17 mouse cellular contexts compared by ENCODE assay signal in the genomic region with DNA sequence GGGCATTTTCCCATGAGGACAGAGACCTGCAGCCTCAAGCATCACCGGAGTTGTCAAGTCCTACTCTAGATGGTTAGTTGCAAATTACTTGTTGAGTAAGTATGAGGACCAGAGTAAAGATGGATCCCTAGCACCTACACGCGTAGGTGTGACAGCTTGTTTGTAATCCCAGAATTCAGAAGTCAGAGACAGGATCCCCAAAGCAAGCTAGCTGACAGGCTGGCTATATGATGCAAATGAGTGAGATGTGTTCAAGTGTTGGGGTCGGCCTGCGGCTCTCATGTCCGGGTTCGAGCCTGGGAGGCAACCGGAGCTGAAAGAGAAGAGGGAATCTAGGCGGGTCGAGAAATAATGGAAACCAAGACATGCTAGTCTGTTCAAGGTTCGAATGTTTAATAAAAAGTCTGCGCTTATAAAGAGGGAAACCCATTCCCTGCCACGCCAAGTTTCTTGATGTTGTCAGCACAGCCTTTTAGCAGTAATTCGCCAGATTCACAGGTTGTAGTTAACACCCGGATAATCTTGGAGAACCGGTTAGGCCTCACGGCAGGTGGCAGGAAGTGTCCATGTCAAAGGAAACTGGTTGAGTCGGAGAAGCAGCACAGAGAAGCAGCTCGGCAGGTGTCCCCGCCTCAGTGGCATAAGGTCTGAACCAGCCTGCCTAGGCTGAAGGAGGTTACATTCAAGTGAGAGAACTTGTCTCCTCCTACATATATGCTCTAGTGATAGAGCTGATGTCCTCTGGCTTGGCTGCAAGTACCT. TPM values are rescaled to one million over a fixed set of nuclear protein-coding genes. Genes with fewer than 3 reads are reported as not detected.
DNase-seq lines count a peak whose midpoint lies in the region; ATAC-seq and TF ChIP-seq lines count a peak whose summit lies in the region.
"Had no signal": no experiment of that assay in that cellular context is flagged by ENCODE, and none has a peak within 500 bp of the region (broad histone marks: within the 10 kb centered on the region; RNA-seq: fewer than 3 reads in every experiment).

No protein-coding gene starts in this region.

- WGBS in lung, embryonic 14.5 days, result 41% methylated on average over 20 of the region's 20 CpGs
- 35% methylated on average over 20 of the region's 20 CpGs for WGBS in embryonic facial prominence, embryonic 15.5 days
- 74% methylated on average over 20 of the region's 20 CpGs for WGBS in liver, embryonic 12.5 days (ENCODE audit: insufficient replicate concordance)

- H3K4me2 ChIP-seq in lung, embryonic 14.5 days, result no peak overlapping the region
- no peak overlapping the region for H3K4me2 ChIP-seq in embryonic facial prominence, embryonic 15.5 days (replicated peaks)
- H3K4me2 ChIP-seq in liver, embryonic 12.5 days, result no peak overlapping the region
- H3K4me2 ChIP-seq: hindbrain, embryonic 15.5 days; liver, embryonic 11.5 days; midbrain, embryonic 11.5 days had no signal

- no peak overlapping the region for H3K9ac ChIP-seq in lung, embryonic 14.5 days
- H3K9ac ChIP-seq in embryonic facial prominence, embryonic 15.5 days, result no peak overlapping the region
- no peak overlapping the region for H3K9ac ChIP-seq in liver, embryonic 12.5 days
- H3K9ac ChIP-seq: forebrain, postnatal 0 days; hindbrain, embryonic 15.5 days had no signal

- peak overlapping the region; percentile 73 for H3K27ac ChIP-seq in gastrocnemius, adult 2 months
- no peak overlapping the region for H3K27ac ChIP-seq in lung, embryonic 14.5 days (ENCODE audit: low read depth)
- 0 out of 2 replicates have a peak overlapping the region, but pooled peaks have one; percentile 34 for H3K27ac ChIP-seq in embryonic facial prominence, embryonic 15.5 days (replicated peaks)
- H3K27ac ChIP-seq in liver, embryonic 12.5 days, result no peak overlapping the region
- H3K27ac ChIP-seq: hindbrain, embryonic 15.5 days had no signal

- H3K36me3 ChIP-seq in lung, embryonic 14.5 days (ENCODE audit: insufficient read depth), result peaks cover 88% of the 10 kb centered on the region
- peaks cover 78% of the 10 kb centered on the region for H3K36me3 ChIP-seq in embryonic facial prominence, embryonic 15.5 days
- H3K36me3 ChIP-seq in liver, embryonic 12.5 days, result peaks cover 94% of the 10 kb centered on the region

- H3K27me3 ChIP-seq in lung, embryonic 14.5 days (ENCODE audit: insufficient read depth, low read length), result no peaks in the 10 kb centered on the region
- H3K27me3 ChIP-seq in embryonic facial prominence, embryonic 15.5 days, result no peaks in the 10 kb centered on the region
- H3K27me3 ChIP-seq in liver, embryonic 12.5 days (replicated peaks), result no peaks in the 10 kb centered on the region
- H3K27me3 ChIP-seq: hindbrain, embryonic 15.5 days had no signal

- no peaks in the 10 kb centered on the region for H3K9me3 ChIP-seq in lung, embryonic 14.5 days (ENCODE audit: low read depth, low read length)
- H3K9me3 ChIP-seq in embryonic facial prominence, embryonic 15.5 days (replicated peaks), result no peaks in the 10 kb centered on the region
- no peaks in the 10 kb centered on the region for H3K9me3 ChIP-seq in liver, embryonic 12.5 days (replicated peaks)
- H3K9me3 ChIP-seq: hindbrain, embryonic 15.5 days had no signal

- no peak overlapping the region for H3K4me3 ChIP-seq in gastrocnemius, adult 2 months
- no peak overlapping the region for H3K4me3 ChIP-seq in lung, embryonic 14.5 days (ENCODE audit: low read depth, low read length)
- no peak overlapping the region for H3K4me3 ChIP-seq in embryonic facial prominence, embryonic 15.5 days (replicated peaks)
- no peak overlapping the region for H3K4me3 ChIP-seq in liver, embryonic 12.5 days
- H3K4me3 ChIP-seq: hindbrain, embryonic 15.5 days had no signal

- TF ChIP-seq CTCF in gastrocnemius, adult 2 months (IDR thresholded peaks at IDR 0.05), result no peak
- TF ChIP-seq CTCF in lung, embryonic 14.5 days (IDR thresholded peaks at IDR 0.05; ENCODE audit: low read depth), result no peak

- intact Hi-C loops in gastrocnemius, adult 2 months (cut with DNase I), result no loop called here

- ATAC-seq in lung, embryonic 14.5 days (ENCODE audit: insufficient read depth), result no peak
- ATAC-seq in embryonic facial prominence, embryonic 15.5 days (ENCODE audit: insufficient number of reproducible peaks, low FRiP score, low TSS enrichment, low read depth), result no peak
- ATAC-seq in liver, embryonic 12.5 days, result no peak
- ATAC-seq: forebrain, postnatal 0 days; lung, postnatal 0 days had no signal

- no peak for DNase-seq in gastrocnemius, adult 2 months
- no peak for DNase-seq in gastrocnemius, adult 18-20 months (ENCODE audit: low spot score)
- DNase-seq in lung, embryonic 14.5 days, result peak; percentile 35
- no peak for DNase-seq in lung, postnatal 10 days
- no peak for DNase-seq in kidney, postnatal 25 days
- DNase-seq in ovary, postnatal 36 days (ENCODE audit: low spot score), result no peak
- DNase-seq: adrenal gland, postnatal 25 days; cerebellum, postnatal 25 days; forebrain, postnatal 0 days had no signal

- H3K4me1 ChIP-seq in lung, embryonic 14.5 days (ENCODE audit: insufficient read depth), result no peaks in the 10 kb centered on the region
- peaks cover 9% of the 10 kb centered on the region for H3K4me1 ChIP-seq in embryonic facial prominence, embryonic 15.5 days
- peaks cover 9% of the 10 kb centered on the region; the same call in 1 of the 2 replicates for H3K4me1 ChIP-seq in liver, embryonic 12.5 days
- H3K4me1 ChIP-seq: hindbrain, embryonic 15.5 days had no signal

RNA-seq across cellular contexts. Expression of a gene that starts 18.1 kb away (rescaled TPM):
- 100 to 1,000 TPM; 340 to 569 TPM for total RNA-seq in gastrocnemius, adult 2 months (2021)
- total RNA-seq in gastrocnemius, adult 18-20 months (2021), result 100 to 1,000 TPM; 403 to 518 TPM
- 124 and 128 TPM in 2 replicates for polyA plus RNA-seq in lung, embryonic 14.5 days (2014; fragmentation: Nextera tagmentation; extraction: Ambion mirVana)
- polyA plus RNA-seq in embryonic facial prominence, embryonic 15.5 days (2015; fragmentation: Nextera tagmentation; extraction: Ambion mirVana), result 128 and 140 TPM in 2 replicates
- 113 and 116 TPM in 2 replicates for polyA plus RNA-seq in liver, embryonic 12.5 days (2016; fragmentation: Nextera tagmentation; extraction: Ambion mirVana)

RNA-seq across cellular contexts. Expression of a gene that starts 18.1 kb away (rescaled TPM):
- 100 to 1,000 TPM; 261 to 470 TPM for total RNA-seq in gastrocnemius, adult 2 months (2021)
- total RNA-seq in gastrocnemius, adult 18-20 months (2021), result 100 to 1,000 TPM; 326 to 396 TPM
- 118 and 124 TPM in 2 replicates for polyA plus RNA-seq in lung, embryonic 14.5 days (2014; fragmentation: Nextera tagmentation; extraction: Ambion mirVana)
- 123 TPM in 2 replicates for polyA plus RNA-seq in embryonic facial prominence, embryonic 15.5 days (2015; fragmentation: Nextera tagmentation; extraction: Ambion mirVana)
- 92.2 and 103 TPM in 2 replicates for polyA plus RNA-seq in liver, embryonic 12.5 days (2016; fragmentation: Nextera tagmentation; extraction: Ambion mirVana)

RNA-seq across cellular contexts. Expression of a gene that starts 32.4 kb away (rescaled TPM):
- total RNA-seq in gastrocnemius, adult 2 months (2021), result not detected
- total RNA-seq in gastrocnemius, adult 18-20 months (2021), result not detected
- 0.11 and 0.20 TPM in 2 replicates for polyA plus RNA-seq in lung, embryonic 14.5 days (2014; fragmentation: Nextera tagmentation; extraction: Ambion mirVana)
- polyA plus RNA-seq in embryonic facial prominence, embryonic 15.5 days (2015; fragmentation: Nextera tagmentation; extraction: Ambion mirVana), result 0.16 TPM in 1 of 2 replicates, not detected in the other
- not detected in 2 replicates for polyA plus RNA-seq in liver, embryonic 12.5 days (2016; fragmentation: Nextera tagmentation; extraction: Ambion mirVana)
- total RNA-seq: adrenal gland, postnatal 25 days; forebrain, postnatal 0 days; layer of hippocampus, adult 18-20 months; neutrophil, adult 5-6 weeks had no signal
- polyA plus RNA-seq: forebrain, postnatal 0 days; hindbrain, embryonic 15.5 days; liver, embryonic 11.5 days; midbrain, embryonic 11.5 days had no signal

RNA-seq across cellular contexts. Expression of a gene that starts 59.3 kb away (rescaled TPM):
- 10 to 100 TPM in 1 of 2 experiments, 1 to 10 TPM in 1; 8.3 to 11.4 TPM for total RNA-seq in gastrocnemius, adult 2 months (2021)
- 1 to 10 TPM; 8.3 to 9.1 TPM for total RNA-seq in gastrocnemius, adult 18-20 months (2021)
- polyA plus RNA-seq in lung, embryonic 14.5 days (2014; fragmentation: Nextera tagmentation; extraction: Ambion mirVana), result 18.9 and 19.2 TPM in 2 replicates
- polyA plus RNA-seq in embryonic facial prominence, embryonic 15.5 days (2015; fragmentation: Nextera tagmentation; extraction: Ambion mirVana), result 16.0 and 17.5 TPM in 2 replicates
- 20.2 and 22.0 TPM in 2 replicates for polyA plus RNA-seq in liver, embryonic 12.5 days (2016; fragmentation: Nextera tagmentation; extraction: Ambion mirVana)

Comparison
In these comparisons a context has a peak if more than half of its experiments do, and no peak if none do; other contexts are left out.
1. H3K27ac ChIP-seq: peak in gastrocnemius, adult 2 months (single experiment) and embryonic facial prominence, embryonic 15.5 days (single experiment); none in lung, embryonic 14.5 days (single experiment) and liver, embryonic 12.5 days (single experiment).